Mouse (Mus musculus): ENCODE results near the gene Gng12.
"Not testable (repeated sequence)": the region's sequence is repeated elsewhere in the genome, so short reads cannot be mapped to it uniquely, and the experiment has no call there.

Gene Gng12

GRCm38 (mm10) chr6:66994981-66995380 is 98.8 kb downstream of the Gng12 start:
- DNase-seq: no peak

- no peak for DNase-seq
Measured at GRCm38 (mm10) chr6:66995825-66996224, 99.6 kb downstream of the Gng12 start.

- DNase-seq: no peak
Measured at GRCm38 (mm10) chr6:66996257-66996656, 100.1 kb downstream of the Gng12 start.

- DNase-seq: no peak
Measured at GRCm38 (mm10) chr6:66998645-66999044, 102.4 kb downstream of the Gng12 start.

GRCm38 (mm10) chr6:66999800-67000199 is 103.6 kb downstream of the Gng12 start:
- no peak for DNase-seq

GRCm38 (mm10) chr6:67009888-67010287 is 113.7 kb downstream of the Gng12 start:
- DNase-seq: no peak

- DNase-seq: no peak
Measured at GRCm38 (mm10) chr6:67010370-67011216, 114.4 kb downstream of the Gng12 start.

- no peak for DNase-seq
Measured at GRCm38 (mm10) chr6:67011217-67011518, 115.0 kb downstream of the Gng12 start.

GRCm38 (mm10) chr6:67013293-67013948 is 117.2 kb downstream of the Gng12 start:
- no peak for DNase-seq

GRCm38 (mm10) chr6:67013949-67014678 is 117.9 kb downstream of the Gng12 start:
- DNase-seq: no peak

- no peak for DNase-seq
Measured at GRCm38 (mm10) chr6:67014679-67015075, 118.5 kb downstream of the Gng12 start.

- no peak for DNase-seq
Measured at GRCm38 (mm10) chr6:67015739-67016519, 119.7 kb downstream of the Gng12 start.

GRCm38 (mm10) chr6:67016520-67017111 is 120.4 kb downstream of the Gng12 start:
- DNase-seq: no peak

- DNase-seq: no peak
Measured at GRCm38 (mm10) chr6:67018365-67018764, 122.2 kb downstream of the Gng12 start.

- not testable (repeated sequence) for DNase-seq
Measured at GRCm38 (mm10) chr6:67019001-67019400, 122.8 kb downstream of the Gng12 start.

- DNase-seq: no peak
Measured at GRCm38 (mm10) chr6:67021308-67021707, 125.1 kb downstream of the Gng12 start.

GRCm38 (mm10) chr6:67023729-67024128 is 127.5 kb downstream of the Gng12 start:
- DNase-seq: no peak

- no peak for DNase-seq
Measured at GRCm38 (mm10) chr6:67026661-67027060, 130.5 kb downstream of the Gng12 start.

GRCm38 (mm10) chr6:67027438-67028142 is 131.4 kb downstream of the Gng12 start:
- DNase-seq: no peak

- no peak for DNase-seq
Measured at GRCm38 (mm10) chr6:67029312-67029950, 133.2 kb downstream of the Gng12 start.

- no peak for DNase-seq
Measured at GRCm38 (mm10) chr6:67029987-67030386, 133.8 kb downstream of the Gng12 start.
